Mouse (Mus musculus) left cerebral cortex, postnatal 25 days (tissue): ENCODE measurements around the gene Afap1l2. TPM values are rescaled to one million over a fixed set of nuclear protein-coding genes. Genes with fewer than 3 reads are reported as not detected.

Experiments
- DNase-seq, 2 experiments: peaks; one replicate each; pipeline ENCODE4 v3.0.0; 2022; ENCODE audit warnings: low spot score in 2 of 2, mixed read lengths in 1 of 2
- intact Hi-C: fragments of 180-260 bp; cut with DNase I; formaldehyde crosslinking; loops from one replicate; pipeline ENCODE4 v1.15.1; 2025
- total RNA-seq, 2 experiments: library from RNA; stranded (reverse); gene quantifications; 2 replicates each; pipeline ENCODE4 v1.2.3; 2021

Gene Afap1l2
- total RNA-seq: 10 to 100 TPM in 1 of 2 experiments, 1 to 10 TPM in 1; 9.8 to 10.8 TPM

DNA sequence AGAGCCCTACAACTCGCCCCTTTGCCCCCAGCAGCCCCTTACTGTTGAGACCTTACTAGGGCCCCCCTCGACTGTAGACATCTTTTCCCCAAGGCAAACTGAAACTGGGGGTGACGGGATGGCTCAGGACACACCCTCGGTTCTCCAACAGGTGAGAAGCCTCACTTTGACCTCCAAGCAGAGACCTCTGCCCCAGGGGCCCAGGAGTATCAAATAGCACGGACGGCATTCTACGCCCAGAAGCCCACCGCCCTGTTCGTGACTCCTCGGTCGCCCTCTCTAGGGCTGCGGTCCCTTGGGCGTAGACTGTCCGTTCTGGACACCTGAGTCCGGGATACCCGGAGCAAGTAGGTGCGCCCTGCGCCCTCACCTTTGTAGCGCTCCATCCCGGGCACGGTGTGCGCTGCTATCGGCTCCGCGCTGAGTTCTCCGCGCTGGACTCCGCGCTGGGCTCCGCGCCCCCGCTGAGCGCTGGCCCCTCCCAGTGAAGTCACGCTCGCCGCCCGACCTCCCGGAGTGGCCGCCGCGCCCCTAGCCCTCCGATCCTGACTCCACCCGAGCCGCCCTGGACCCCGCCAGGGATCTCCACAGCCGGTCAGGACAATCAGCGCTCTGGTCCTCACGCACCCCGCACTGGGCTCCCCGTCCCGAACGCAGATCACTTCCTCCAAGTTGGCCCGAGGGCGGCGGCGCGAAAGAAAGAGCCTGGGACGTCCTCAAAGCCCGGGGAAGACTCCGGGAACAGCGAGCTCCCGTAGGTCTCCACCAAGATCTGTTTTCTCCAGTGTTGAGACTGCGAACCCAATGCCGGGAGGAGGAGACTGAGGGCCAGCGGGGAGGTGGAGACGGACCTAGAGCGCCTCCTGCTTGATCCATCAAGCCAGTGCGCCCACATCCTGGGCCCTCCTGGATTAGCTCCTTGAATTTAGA is at the start of gene Afap1l2:
Afap1l2 (minus strand) TSS at position 448 of the 930 bp plus-strand sequence.
- intact Hi-C loops: loop anchor here (1.0 to 10.0 kb wide), 2 partner anchors 87 to 183 kb away; partner anchors contain the start of genes Ccdc186 and Tdrd1
- DNase-seq: peak in 1 of 2 experiments; percentile 44

DNA sequence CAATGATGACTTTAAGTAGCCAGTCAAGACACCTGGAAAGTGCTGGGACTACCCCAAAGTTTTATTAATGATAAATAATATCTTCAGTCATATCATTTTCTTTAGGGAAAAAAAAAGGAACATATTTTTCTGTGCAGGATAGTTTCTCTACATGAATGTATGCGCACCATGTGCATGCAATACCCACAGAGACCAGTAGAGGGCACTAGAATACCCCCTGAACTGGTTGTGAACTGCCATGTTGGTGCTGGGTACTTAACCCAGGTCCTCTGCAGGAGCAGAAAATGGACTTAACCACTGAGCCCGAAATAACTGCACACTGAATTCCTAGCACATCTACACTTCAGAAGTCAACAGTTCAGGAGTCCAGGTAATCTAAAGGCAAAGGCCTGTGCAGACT is 49.5 kb upstream of the Afap1l2 start:
- intact Hi-C loops: no loop called here
- DNase-seq: no peak

GRCm38 (mm10) chr19:57055215-57056120 is 47.4 kb upstream of the Afap1l2 start:
- intact Hi-C loops: no loop called here
- DNase-seq: peak; percentile 24 to 70

DNA sequence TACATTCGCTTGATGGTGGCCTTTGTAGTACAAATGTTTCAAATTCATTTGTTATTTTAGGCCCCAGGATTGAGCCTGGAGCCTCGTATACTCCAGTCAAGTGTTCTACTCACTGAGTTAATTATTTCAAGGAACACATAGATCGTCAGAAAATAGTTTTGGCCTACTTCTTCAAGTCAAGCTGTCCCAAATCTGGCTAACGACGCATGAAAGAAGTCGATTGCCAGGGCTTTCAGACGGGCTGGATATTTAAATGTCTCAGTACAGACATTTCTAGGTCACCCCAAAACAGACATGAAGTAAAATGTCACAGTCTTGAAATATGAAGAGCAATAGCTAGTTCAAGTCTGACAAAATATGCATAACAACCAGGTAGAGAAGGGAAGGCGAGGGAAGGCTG is 44.9 kb upstream of the Afap1l2 start:
- intact Hi-C loops: no loop called here
- no peak for DNase-seq

- intact Hi-C loops: no loop called here
- DNase-seq: no peak
Measured at GRCm38 (mm10) chr19:57052016-57052415, 44.0 kb upstream of the Afap1l2 start.

- no peak for DNase-seq
- intact Hi-C loops: no loop called here
Measured at GRCm38 (mm10) chr19:57049592-57050090, 41.6 kb upstream of the Afap1l2 start.

DNA sequence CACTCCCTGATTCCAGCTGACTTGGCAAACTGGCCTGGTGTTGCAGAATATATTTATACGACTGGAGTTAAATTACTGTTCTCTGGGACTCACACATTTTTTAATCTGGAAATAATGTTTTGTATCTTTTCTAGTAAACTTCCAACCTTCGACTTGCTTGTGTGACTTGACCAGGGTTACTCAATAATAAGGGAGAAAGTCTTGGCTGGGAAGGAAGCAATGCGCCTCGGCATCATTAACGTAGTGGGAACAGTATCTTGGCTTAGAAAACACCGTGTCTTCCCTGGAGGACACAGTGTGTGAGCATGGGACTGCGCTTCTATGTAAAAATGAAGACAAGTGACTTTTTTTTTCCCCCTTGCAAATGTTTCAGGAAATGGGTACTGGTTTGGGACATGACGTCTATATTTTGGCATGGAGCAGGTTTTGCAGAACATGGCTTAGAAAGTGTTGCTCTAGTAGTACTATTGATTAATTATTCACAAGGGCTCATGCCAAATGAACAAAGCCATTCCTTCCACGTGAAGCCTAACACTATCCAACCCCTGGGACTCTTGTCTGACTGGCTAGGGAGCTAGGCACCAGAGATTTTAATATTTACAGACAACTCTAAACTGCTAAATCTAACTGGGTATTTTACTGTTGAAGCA is 39.8 kb upstream of the Afap1l2 start:
- intact Hi-C loops: no loop called here

DNA sequence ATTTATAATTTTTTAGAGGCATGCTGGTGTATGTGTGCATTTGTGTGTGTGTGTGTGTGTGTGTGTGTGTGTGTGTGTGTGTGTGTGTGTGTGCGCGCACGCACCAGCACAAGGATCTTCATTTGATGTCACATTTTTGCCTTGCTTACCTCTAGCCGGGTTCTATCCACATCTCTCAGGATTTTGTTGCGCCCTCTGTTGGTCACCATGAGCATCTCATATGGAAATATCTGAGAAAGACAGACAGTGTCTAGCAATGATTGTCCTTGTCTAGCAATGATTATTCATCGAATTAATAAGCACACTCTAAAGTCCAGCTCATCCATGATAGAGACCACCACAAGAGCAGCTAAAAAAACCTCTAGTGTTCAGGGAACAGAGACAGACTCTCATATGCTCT is 31.2 kb upstream of the Afap1l2 start:
- DNase-seq: peak in 1 of 2 experiments; percentile 33
- intact Hi-C loops: loop anchor here (2.0 kb wide), 1 partner anchor 120 kb away; no protein-coding TSS in a partner anchor

More for the DNA sequence above, 39.8 kb upstream of the Afap1l2 start:
- no peak for DNase-seq

DNA sequence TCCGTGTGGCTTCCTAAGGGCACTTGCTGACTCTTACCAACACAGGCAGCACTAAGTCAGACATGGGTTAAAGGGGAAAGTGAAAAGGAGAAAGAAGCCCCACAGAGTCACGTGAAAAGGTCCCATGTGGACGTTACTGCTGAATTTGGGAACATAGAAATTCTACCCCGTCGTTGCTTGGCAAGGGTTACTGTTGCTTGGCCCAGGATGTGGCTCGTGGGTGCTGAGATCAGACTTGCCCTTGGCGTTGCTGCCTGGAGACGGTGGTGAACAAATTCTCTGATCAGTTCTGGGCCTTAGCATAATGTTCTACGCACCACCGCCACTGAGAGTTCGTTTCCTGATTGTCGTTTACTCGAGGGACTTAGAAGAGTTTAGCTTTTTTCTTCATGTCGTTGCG is 28.8 kb upstream of the Afap1l2 start:
- no peak for DNase-seq
- intact Hi-C loops: no loop called here

- intact Hi-C loops: loop anchor here (1.0 kb wide), 1 partner anchor 112 kb away; no protein-coding TSS in a partner anchor
Measured at GRCm38 (mm10) chr19:57031582-57031981, 23.6 kb upstream of the Afap1l2 start.

GRCm38 (mm10) chr19:57029461-57029860 is 21.4 kb upstream of the Afap1l2 start:
- intact Hi-C loops: no loop called here

More at GRCm38 (mm10) chr19:57031582-57031981, 23.6 kb upstream of the Afap1l2 start:
- peak; percentile 48 to 80 for DNase-seq

GRCm38 (mm10) chr19:57028327-57029179 is 20.5 kb upstream of the Afap1l2 start:
- intact Hi-C loops: no loop called here
- no peak for DNase-seq

More at GRCm38 (mm10) chr19:57029461-57029860, 21.4 kb upstream of the Afap1l2 start:
- DNase-seq: no peak

DNA sequence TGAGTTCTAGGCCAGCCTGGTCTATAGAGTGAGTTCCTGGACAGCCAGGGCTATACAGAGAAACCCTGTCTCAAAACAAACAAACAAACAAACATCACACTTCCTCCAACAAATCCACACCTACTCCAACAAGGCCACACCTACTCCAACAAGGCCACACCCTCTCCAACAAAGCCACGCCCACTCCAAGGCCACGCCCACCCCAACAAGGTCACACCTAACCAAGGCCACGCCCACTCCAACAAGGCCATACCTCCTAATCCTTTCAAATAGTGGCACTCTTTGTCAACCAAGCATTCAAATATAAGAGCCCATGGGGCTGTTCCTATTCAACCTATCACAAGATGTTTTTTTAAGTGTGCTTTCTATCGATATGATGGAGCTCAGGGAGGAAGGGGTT is 18.5 kb upstream of the Afap1l2 start:
- intact Hi-C loops: no loop called here
- no peak for DNase-seq

DNA sequence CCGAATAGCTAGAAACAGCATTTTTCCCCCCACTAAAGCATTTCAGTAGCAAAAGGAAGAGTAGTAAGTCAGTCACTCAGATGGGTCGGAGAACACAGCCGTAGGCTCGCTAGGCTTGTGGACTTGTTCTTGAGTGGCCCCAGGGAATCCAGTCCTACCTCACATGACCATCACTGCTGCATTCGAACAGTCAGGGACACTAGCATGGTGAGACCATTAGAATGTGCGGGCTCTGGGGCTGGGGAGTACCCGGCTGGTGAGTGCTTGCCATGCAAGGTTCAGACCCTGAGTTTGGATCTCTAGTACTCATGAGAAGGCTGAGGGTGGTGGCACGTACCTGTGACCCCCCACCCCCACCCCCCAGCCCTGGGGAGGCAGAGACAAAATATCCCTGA is 9.8 kb upstream of the Afap1l2 start:
- intact Hi-C loops: no loop called here

DNA sequence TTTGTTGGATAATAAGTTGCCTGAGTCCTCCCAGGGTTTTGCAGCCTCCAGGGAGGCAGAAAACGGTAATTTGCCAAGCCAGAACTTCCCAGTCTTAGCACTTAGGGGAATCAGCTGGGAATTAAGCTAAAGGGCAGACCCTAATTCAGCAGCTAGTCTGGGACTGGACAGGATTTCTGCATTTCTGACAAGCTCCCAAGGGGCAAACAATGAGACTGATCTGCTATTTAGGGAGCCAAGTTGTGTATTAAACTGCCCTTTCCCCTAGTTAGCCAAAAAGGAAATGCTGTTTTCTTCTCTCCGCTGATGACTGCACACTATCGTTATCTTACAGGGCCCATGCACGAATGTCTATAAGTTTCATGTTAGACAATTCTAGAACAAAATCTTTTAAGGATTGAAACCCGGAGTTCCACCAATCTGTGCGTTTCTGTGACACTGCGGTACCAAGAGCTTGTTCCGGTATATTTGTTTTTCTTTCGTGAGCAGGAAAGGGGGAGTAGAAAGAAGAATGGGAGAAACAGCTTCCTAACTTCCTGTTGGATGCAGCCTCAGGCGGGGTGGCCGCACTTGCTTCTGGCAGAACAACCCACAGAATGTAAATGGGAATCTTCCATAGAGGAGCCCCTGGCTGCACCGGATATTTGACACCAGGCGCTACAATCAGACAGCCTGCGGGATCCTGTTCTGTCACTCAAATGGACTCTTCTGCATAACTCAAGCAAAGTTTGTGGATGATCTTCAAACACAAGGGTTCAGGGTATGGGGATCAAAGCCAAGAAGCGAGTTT is 9.2 kb upstream of the Afap1l2 start:
- intact Hi-C loops: no loop called here
- no peak for DNase-seq

More for the DNA sequence above, 9.8 kb upstream of the Afap1l2 start:
- no peak for DNase-seq

- DNase-seq: no peak
- intact Hi-C loops: no loop called here
Measured at GRCm38 (mm10) chr19:57014808-57015207, 6.8 kb upstream of the Afap1l2 start.

DNA sequence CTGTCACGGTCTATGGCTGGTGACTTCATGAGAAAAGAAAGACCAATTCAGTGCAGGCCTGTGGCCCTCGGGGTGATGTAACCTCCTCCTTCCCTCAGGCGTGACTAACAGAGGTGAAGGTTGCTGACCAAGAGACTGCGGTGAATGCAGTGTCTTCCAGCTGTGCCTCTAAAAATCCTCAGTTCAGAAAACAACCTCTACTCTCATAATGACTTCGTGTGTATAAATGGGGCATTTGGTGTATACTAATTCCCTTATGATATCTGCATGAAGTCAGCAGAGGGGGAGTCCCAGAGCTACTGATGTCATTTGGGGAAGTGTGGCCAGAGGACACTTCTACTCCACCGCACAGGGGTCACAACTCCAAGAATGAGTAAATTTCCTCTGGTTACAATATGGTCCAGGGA is 5.2 kb upstream of the Afap1l2 start:
- DNase-seq: no peak
- intact Hi-C loops: no loop called here

GRCm38 (mm10) chr19:57012068-57012467 is 4.0 kb upstream of the Afap1l2 start:
- intact Hi-C loops: no loop called here
- DNase-seq: no peak
